Mouse (Mus musculus) erythroblast, embryonic 14.5 days (primary cell): ENCODE measurements around the gene Nlrp6.

Source experiments
- GATA1 ChIP-seq: IDR thresholded peaks from 2 replicates; pipeline ENCODE4 v1.6.1; 2012; ENCODE audit warnings: low read length, inconsistent platforms, mixed read lengths
- TAL1 ChIP-seq: IDR thresholded peaks from 3 replicates; pipeline ENCODE4 v1.6.1; 2012; ENCODE audit warnings: low read length, inconsistent platforms, mixed read lengths

DNA sequence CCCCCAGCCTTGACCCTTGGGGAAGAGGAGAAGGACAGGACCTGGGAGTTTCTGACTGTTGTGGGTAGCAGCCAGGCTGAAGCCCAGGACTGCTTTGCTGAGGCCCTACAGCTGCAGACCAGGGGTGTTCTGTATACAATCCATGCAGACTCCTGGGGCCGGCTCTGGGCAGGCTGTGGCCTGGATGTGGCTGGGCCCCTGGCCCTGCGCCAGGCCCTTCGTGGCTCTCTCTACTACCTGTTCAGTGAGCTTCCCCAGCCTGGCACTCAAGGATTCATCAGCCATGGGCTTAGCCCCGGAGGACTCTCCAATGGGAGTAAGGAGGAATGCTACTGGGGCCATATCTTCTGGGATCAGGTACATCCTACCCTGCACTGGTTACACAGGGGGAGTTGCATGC, 22.7 kb downstream of the Nlrp6 start:
- TF ChIP-seq GATA1: no peak
- TF ChIP-seq TAL1: no peak
